Mouse (Mus musculus): Measurements from ENCODE around the gene Usp53. TPM values are rescaled to one million over a fixed set of nuclear protein-coding genes. Genes with fewer than 3 reads are reported as not detected.

Usp53 gene
- 34.6 TPM for polyA plus RNA-seq (2014; fragmentation: Illumina TruSeq; extraction: RNeasy Lipid Tissue Mini Kit (QIAGEN cat#74804); ENCODE audit: low read depth, low replicate concordance)

GRCm38 (mm10) chr3:122984249-122985182, at the start of gene Usp53:
TSS of gene Usp53 (minus strand) at chr3:122984510.

GRCm38 (mm10) chr3:122924009-122924914, 60.0 kb downstream of the Usp53 start, which contains the start of gene 1810037I17Rik:
TSS of gene 1810037I17Rik (plus strand) at chr3:122924203.

GRCm38 (mm10) chr3:122919260-122919659, 65.0 kb downstream of the Usp53 start, which contains the start of gene Gm10959:
TSS of gene Gm10959 (minus strand) at chr3:122919360.

GRCm38 (mm10) chr3:122894772-122895171, 89.5 kb downstream of the Usp53 start, which contains the start of gene Fabp2:
TSS of gene Fabp2 (plus strand) at chr3:122895072.

Other genes with a start within 250 kb of the Usp53 start
- 2.2 TPM for gene Fabp2, start 89.4 kb downstream of the Usp53 start, polyA plus RNA-seq (2014; fragmentation: Illumina TruSeq; extraction: RNeasy Lipid Tissue Mini Kit (QIAGEN cat#74804); ENCODE audit: low read depth, low replicate concordance)
- not detected for gene Gm10959, start 65.2 kb downstream of the Usp53 start, polyA plus RNA-seq (2014; fragmentation: Illumina TruSeq; extraction: RNeasy Lipid Tissue Mini Kit (QIAGEN cat#74804); ENCODE audit: low read depth, low replicate concordance)
- 41.0 TPM for gene 1810037I17Rik, start 60.3 kb downstream of the Usp53 start, polyA plus RNA-seq (2014; fragmentation: Illumina TruSeq; extraction: RNeasy Lipid Tissue Mini Kit (QIAGEN cat#74804); ENCODE audit: low read depth, low replicate concordance)
- gene Myoz2, start 50.5 kb upstream of the Usp53 start, polyA plus RNA-seq (2014; fragmentation: Illumina TruSeq; extraction: RNeasy Lipid Tissue Mini Kit (QIAGEN cat#74804); ENCODE audit: low read depth, low replicate concordance) = not detected